Mouse (Mus musculus) frontal cortex, adult 2 months (tissue): ENCODE results near the gene Rbm17. TPM values are rescaled to one million over a fixed set of nuclear protein-coding genes. Genes with fewer than 3 reads are reported as not detected.

Experiments
- DNase-seq, 2 experiments: peaks; one replicate each; pipeline ENCODE4 v3.0.0; 2022; ENCODE audit warnings: low spot score in 1 of 2; ENCODE audit errors: extremely low spot score in 1 of 2
- polyA plus RNA-seq: library from polyadenylated mRNA; depleted of rRNA; stranded (reverse); fragments of >200 nt; gene quantifications from 2 replicates; pipeline ENCODE4 v1.2.3, GENCODE M21; 2012

Rbm17 gene
- polyA plus RNA-seq, 1 experiment: 109 TPM

DNA sequence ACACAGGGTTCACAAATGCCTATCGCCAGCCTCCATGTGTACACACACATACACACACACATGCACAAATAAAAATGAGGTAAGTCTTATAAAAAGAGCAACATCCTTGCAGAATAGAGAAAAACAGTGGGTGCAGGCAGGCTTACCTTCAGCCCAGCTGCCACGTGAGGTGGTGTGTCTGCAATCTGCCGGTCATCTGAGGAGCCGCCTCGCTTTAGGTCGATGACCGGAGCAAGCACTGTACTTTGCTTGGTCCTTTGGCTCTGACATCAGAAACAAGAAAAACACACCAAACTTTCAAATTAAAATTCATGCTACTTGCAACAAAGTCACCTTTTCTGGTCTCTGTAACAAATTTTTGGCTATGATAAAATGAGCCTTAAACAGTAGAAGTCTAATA, 6.0 kb downstream of the Rbm17 start:
- no peak for DNase-seq

DNA sequence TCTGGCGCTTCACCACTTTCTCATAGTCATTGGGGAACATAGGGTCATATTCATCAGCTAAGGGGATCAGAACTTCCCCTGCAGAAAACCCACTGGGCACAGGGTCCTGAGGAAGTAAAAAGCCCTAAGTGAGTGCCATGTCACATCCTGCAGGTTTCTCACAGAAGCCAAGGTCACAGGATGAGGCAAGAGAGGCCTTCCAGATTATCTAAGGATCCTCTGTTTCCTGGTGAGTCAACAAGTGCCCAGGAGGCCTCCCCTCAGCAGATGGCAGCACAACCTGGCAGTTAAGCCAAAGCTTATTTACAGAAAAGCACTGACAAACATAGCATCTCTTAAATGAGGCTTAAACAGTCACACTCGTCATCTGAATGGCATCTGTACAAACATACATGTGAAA, 7.3 kb downstream of the Rbm17 start:
- no peak for DNase-seq

DNA sequence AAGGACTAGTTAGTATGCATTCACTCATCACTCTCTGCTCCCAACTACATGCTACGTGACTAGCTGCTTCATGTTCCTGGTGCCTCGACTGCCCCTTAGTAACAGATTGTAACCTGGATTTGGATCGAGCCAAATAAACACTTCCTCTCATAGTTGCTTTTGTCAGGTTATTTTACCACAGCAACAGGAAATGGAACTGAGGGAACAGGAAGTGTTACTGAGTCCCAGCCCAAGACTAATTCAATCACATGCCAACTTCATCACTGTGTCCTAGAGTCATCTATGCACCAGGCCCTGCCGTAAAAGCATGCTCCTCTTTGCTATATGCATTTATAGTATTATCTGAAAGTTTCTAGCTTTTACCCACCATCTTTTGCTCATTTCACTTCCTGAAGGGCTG, 16.0 kb downstream of the Rbm17 start:
- DNase-seq: no peak

DNA sequence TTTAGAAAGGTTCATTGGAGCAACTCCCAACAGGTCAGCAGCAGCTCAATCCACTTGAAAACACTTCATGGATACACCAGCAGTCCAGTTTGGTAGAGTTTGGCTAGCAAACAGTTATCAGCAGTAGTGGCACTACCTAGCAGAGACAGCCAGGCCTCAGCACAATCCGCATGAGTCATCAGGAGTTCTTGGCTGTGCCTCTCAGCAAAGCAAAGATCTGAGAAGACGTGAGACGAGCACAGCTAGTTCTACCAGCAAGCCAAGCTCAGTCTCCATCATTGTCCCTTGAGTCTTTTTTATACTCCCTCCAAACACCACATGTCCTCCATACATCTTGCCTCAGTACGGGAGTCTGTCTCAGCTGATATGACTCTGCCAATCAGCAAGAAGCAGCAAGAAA, 24.6 kb downstream of the Rbm17 start:
- DNase-seq: no peak

DNA sequence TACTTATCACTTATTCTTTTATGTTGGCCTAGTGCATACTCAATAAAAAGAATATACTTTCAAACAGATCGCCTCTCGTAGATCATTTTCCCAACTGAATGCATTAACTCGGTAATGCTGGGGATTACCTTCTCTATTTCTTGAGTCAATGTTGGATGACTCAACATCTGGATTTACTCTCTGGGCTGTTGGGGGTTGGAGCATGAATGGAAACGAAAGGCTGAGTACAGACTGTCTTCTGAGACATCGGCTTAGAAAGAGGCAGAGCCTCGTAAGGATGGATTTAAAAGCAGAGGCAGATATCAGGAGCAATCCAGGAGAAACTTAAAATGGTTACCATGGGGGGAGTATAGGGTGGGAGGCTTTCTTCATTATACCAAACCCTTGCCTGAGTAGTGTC, 25.8 kb downstream of the Rbm17 start:
- DNase-seq: no peak

DNA sequence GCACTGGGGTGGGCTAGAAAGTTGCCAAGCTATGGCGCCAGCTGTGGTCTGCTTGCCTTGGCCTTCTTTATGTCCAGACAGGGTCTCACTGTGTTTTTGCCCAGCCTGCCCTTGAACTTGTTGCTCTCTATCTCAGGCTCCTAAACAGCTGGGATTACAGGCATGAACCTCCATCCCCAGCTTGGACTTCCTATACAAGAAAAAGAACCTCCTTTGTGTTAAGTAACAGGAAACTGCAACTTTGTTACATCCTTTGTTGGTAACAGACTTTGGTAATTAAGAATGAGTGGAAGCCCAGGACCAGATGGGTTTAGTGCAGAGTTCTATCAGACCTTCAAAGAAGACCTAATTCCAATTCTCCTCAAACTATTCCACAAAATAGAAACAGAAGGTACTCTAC, 30.3 kb downstream of the Rbm17 start:
- no peak for DNase-seq

GRCm38 (mm10) chr2:11571004-11571535, 32.9 kb downstream of the Rbm17 start:
- no peak for DNase-seq

DNA sequence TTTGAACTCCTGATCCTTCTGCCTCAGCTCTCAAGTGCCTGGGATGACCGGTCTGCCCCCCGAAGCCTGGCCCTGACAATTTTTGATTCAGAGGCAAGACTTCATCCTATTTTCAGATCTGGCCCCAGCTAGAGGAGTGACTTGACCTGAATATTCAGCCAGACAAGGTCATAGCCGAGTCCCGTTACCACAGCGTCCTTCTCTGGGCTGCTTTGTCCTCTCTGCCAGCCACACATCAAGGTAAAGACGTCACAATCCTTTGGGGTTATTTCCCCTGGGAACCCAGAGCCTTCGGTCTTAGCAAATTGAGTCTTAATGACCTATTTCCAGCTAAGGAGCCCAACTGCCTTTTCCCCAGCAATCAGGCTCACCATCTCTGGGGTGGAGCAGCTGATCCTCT, 35.5 kb downstream of the Rbm17 start:
- DNase-seq: no peak

- DNase-seq: peak in 1 of 2 experiments; percentile 61
Measured at GRCm38 (mm10) chr2:11567781-11568362, 36.1 kb downstream of the Rbm17 start.

- no peak for DNase-seq
Measured at GRCm38 (mm10) chr2:11566898-11567297, 37.1 kb downstream of the Rbm17 start.

- DNase-seq: no peak
Measured at GRCm38 (mm10) chr2:11566241-11566640, 37.7 kb downstream of the Rbm17 start.

DNA sequence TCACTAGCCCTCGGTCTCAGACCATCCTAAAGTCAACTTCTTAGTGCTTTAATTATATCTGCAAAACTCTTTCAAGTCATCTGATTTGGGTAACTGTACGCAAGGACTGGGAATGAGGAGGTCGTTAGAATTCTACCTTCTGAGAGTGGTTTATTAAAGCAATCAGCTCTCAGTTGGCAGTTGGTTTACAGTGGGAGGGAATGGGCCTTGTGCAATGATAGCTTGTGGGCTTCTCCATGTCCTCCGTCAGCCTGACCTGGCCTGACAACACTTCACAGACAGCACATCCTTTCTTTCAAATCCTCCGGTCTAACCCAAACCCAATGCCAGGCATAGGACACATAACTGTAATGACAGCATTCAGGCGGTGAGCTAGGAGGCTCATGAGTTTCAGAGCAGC, 39.2 kb downstream of the Rbm17 start:
- no peak for DNase-seq

GRCm38 (mm10) chr2:11563256-11563655, 40.7 kb downstream of the Rbm17 start:
- no peak for DNase-seq

DNA sequence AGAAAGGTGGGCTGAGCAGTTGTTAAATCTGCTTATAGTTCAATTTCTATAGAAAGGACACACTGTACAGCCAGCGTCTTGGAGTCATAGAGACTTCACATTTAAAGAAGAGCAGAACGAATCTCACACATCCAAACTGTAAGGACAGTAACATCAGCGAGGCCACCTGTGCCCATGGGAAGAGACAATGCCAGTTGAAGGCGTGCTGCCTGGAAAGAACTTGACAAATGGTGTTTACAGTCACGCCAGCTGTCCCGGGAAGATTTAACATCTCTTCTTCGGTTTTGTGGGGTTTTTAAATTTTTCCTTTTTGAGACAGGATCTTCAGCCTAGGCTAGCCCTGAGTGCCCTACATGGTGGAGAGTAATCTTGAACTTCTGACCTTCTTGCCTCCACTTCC, 45.3 kb downstream of the Rbm17 start:
- DNase-seq: no peak

DNA sequence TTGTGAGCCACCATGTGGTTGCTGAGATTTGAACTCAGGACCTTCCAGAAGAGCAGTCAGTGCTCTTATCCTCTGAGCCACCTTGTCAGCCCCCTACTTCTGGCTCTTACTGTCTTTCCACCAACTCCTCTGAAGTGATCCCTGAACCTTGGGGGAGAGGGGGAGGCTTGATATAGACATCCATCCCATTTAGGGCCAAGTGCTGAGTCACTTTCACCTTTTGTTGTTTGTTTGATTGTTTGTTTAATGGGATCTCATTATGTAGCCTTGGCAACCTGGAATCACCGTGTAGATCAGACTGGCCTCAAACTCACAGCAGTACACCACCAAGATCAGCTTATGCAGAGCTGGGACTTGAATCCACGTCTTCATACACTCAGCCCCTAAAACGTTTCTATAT, 46.7 kb downstream of the Rbm17 start:
- no peak for DNase-seq

- DNase-seq: no peak
Measured at GRCm38 (mm10) chr2:11555316-11555715, 48.6 kb downstream of the Rbm17 start.

- peak in 1 of 2 experiments; percentile 78 for DNase-seq
Measured at GRCm38 (mm10) chr2:11553471-11554400, 50.2 kb downstream of the Rbm17 start, which contains the start of gene Pfkfb3. TSS of gene Pfkfb3 (minus strand) at chr2:11554077.

- DNase-seq: peak in 1 of 2 experiments; percentile 57
Measured at GRCm38 (mm10) chr2:11552966-11553451, 50.9 kb downstream of the Rbm17 start.

- peak in 1 of 2 experiments; percentile 9 for DNase-seq
Measured at GRCm38 (mm10) chr2:11552297-11552821, 51.6 kb downstream of the Rbm17 start.

GRCm38 (mm10) chr2:11551726-11552125, 52.2 kb downstream of the Rbm17 start:
- no peak for DNase-seq

DNA sequence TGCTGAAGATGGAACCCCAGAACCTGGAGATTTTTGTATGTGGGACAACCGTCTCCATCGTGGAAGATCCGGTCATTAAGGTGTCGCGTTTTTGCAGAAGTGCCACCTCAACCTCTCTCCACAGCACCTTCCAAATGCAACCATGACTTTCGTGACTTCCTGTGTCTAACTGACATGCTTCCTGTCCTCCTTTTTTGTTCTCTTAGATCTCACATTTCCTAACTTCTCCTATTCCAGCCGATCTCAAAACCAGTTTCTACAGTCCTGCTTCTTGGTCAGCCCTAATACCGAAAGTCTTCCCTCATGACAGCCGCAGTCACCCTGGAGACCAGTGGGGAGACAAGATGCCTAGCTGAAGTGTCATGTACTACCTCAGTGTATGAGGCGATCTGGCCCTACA, 55.4 kb downstream of the Rbm17 start:
- no peak for DNase-seq
